Mouse (Mus musculus) midbrain, embryonic 12.5 days (tissue): ENCODE results near the gene Gm43517. TPM values are rescaled to one million over a fixed set of nuclear protein-coding genes. Genes with fewer than 3 reads are reported as not detected.
A peak's percentile ranks its signal among the peaks of the same experiment; 100 is the strongest.

Experiments
- ATAC-seq: fragments of 200-750 bp; cut with Nextera tagmentation; 2 replicates; pipeline ENCODE4 v1.8.0; 2017; ENCODE audit warnings: low read depth, moderate TSS enrichment, moderate library complexity; ENCODE audit not compliant: low FRiP score
- H3K27ac ChIP-seq: fragments of 300-500 bp; sonication (generic); replicated peaks from 2 replicates; pipeline ENCODE4 v1.5.1; 2016; ENCODE audit warnings: mild to moderate bottlenecking
- H3K27me3 ChIP-seq: fragments of 300-500 bp; sonication (generic); 2 replicates; pipeline ENCODE4 v1.6.1; 2016; ENCODE audit warnings: mild to moderate bottlenecking
- H3K36me3 ChIP-seq: fragments of 300-500 bp; sonication (generic); 2 replicates; pipeline ENCODE4 v1.6.1; 2016
- H3K4me1 ChIP-seq: fragments of 300-500 bp; sonication (generic); 2 replicates; pipeline ENCODE4 v1.6.1; 2016
- H3K4me2 ChIP-seq: fragments of 300-500 bp; sonication (generic); replicated peaks from 2 replicates; pipeline ENCODE4 v1.6.1; 2016; ENCODE audit warnings: mild to moderate bottlenecking, moderate library complexity
- H3K4me3 ChIP-seq: fragments of 300-500 bp; sonication (generic); 2 replicates; pipeline ENCODE4 v1.5.1; 2016; ENCODE audit warnings: mild to moderate bottlenecking
- H3K9ac ChIP-seq: fragments of 300-500 bp; sonication (generic); replicated peaks from 2 replicates; pipeline ENCODE4 v1.6.1; 2016; ENCODE audit warnings: mild to moderate bottlenecking, moderate library complexity
- H3K9me3 ChIP-seq: fragments of 300-500 bp; sonication (generic); 2 replicates; pipeline ENCODE4 v1.6.1; 2016; ENCODE audit warnings: mild to moderate bottlenecking
- WGBS: fragments of 180-500 bp; shearing (Covaris S2); methylation state at CpG from one replicate; pipeline ENCODE4 v1.1.7; 2016; 5-methylcytosine and 5-hydroxymethylcytosine counted together
- polyA plus RNA-seq: library from polyadenylated mRNA; unstranded; fragments of >200 nt; fragmentation: Nextera tagmentation; extraction: Ambion mirVana; gene quantifications from 2 replicates; pipeline ENCODE4 v1.2.1, GENCODE M21; 2016

The Gm43517 gene
- polyA plus RNA-seq, 1 experiment from 2014 or later, result 0.28 TPM

DNA sequence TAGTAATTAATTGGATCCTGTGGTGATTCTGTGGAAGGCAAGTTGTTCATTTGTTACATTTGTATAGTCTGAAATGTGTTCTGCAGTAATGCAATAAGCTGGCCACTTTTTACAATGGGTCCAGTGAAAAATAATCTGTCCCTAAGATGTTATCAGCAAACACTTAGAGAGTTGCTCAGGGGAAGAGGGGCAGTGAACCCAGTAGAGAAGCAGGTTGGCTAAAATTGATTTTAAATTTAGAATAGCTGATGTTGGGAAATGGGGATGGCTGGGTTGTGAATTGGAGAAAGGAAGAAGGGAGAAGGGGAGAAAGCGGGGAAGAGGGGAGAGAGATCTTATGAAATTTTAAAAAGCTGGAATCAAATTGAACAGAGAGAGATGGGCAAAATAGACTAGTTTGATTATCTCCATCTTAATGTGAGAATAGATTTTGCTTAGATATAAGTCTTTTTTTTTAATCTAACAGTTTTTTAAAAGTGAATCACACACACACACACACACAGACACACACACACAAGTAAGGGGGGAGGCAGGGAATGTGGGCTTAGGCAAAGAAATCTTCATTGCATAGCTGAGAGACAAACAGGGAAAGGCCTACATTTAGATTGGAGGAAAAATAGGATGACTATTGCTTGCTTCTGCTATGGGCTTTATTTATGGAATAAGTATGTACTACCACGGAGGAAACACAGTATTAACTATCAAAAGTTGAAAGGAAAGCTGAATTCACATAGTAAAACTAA is 3.1 kb downstream of the Gm43517 start:
- WGBS, result 7% methylated on average over 2 of the region's 2 CpGs
- Histone ChIP-seq H3K9me3 (no peaks in the 10 kb centered on the region), H3K9ac (no peak overlapping the region), H3K27ac (no peak overlapping the region), H3K27me3 (peaks cover 66% of the 10 kb centered on the region), H3K4me2 (no peak overlapping the region), H3K36me3 (no peaks in the 10 kb centered on the region), H3K4me1 (peaks cover 6% of the 10 kb centered on the region; the same call in 1 of the 2 replicates), H3K4me3 (peak overlapping the region; percentile 7; the same call in 1 of the 2 replicates)
- ATAC-seq, result no peak

GRCm38 (mm10) chr12:49389666-49390065 is 4.7 kb downstream of the Gm43517 start:
- Histone ChIP-seq H3K4me3 (no peak overlapping the region), H3K9ac (no peak overlapping the region)
- no peak for ATAC-seq

DNA sequence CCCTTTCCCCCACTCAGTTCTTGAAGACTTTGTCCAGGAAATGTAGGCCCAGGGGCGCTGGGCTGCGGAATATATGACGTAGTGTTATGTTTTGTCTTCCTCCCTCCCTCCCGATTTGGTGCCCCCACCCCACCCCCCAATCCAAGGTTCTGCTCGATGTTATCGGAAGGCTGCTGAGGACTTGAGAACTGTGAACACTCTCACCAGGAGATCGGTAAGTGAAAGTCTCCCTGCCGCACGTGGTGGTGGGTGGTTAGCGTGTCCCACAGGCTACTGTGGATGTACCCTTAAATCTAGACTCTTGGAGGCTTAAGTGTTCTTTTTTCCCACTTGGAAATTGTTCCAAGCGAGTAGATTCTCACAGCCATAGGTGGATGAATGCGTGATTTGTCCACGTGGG is 5.3 kb downstream of the Gm43517 start:
- Histone ChIP-seq H3K9me3 (no peaks in the 10 kb centered on the region), H3K9ac (no peak overlapping the region), H3K4me3 (peak overlapping the region; percentile 13; the same call in 1 of the 2 replicates), H3K4me2 (no peak overlapping the region), H3K27me3 (peaks cover 59% of the 10 kb centered on the region), H3K36me3 (no peaks in the 10 kb centered on the region), H3K4me1 (no peaks in the 10 kb centered on the region), H3K27ac (no peak overlapping the region)
- no peak for ATAC-seq
- WGBS, result 2% methylated on average over 13 of the region's 13 CpGs

More at GRCm38 (mm10) chr12:49389666-49390065, 4.7 kb downstream of the Gm43517 start:
- Histone ChIP-seq H3K4me2 (no peak overlapping the region), H3K4me1 (no peaks in the 10 kb centered on the region; the same call in 1 of the 2 replicates), H3K36me3 (no peaks in the 10 kb centered on the region), H3K9me3 (no peaks in the 10 kb centered on the region), H3K27ac (no peak overlapping the region), H3K27me3 (peaks cover 59% of the 10 kb centered on the region)
- WGBS, result 4% methylated on average over 5 of the region's 5 CpGs

DNA sequence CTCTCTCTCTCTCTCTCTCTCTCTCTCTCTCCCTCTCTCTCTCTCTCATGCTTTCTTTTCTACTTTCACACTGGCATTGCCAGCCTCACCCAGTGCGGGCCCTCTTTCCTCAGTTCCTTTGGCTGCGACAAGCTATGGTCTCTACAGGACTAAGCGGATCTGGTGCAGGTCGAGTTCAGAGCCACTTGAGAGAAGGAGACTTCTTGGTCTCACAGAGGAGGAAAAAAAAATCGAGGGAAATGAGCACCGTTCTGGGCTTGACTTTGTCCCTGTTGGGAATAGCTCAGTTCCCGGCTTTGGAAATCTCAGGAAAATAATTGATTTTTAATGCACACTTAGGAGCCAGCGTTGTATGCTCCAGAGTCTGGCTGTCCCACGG is 5.9 kb downstream of the Gm43517 start:
- Histone ChIP-seq H3K4me3 (peak overlapping the region; percentile 28), H3K27me3 (peaks cover 53% of the 10 kb centered on the region), H3K27ac (no peak overlapping the region), H3K9ac (no peak overlapping the region; the same call in 1 of the 2 replicates), H3K4me1 (no peaks in the 10 kb centered on the region), H3K4me2 (peak overlapping the region; percentile 49), H3K36me3 (no peaks in the 10 kb centered on the region), H3K9me3 (no peaks in the 10 kb centered on the region)
- ATAC-seq, result peak; percentile 5; the same call in 1 of the 2 replicates
- 1% methylated on average over 9 of the region's 9 CpGs for WGBS

GRCm38 (mm10) chr12:49391305-49392040 is 6.5 kb downstream of the Gm43517 start:
- H3K4me3 ChIP-seq, result peak overlapping the region; percentile 28
- no peaks in the 10 kb centered on the region for H3K9me3 ChIP-seq
- peak; percentile 97 for ATAC-seq
- peaks cover 50% of the 10 kb centered on the region for H3K27me3 ChIP-seq
- H3K27ac ChIP-seq, result no peak overlapping the region
- no peaks in the 10 kb centered on the region for H3K36me3 ChIP-seq
- WGBS, result 1% methylated on average over 42 of the region's 42 CpGs
- H3K4me1 ChIP-seq, result no peaks in the 10 kb centered on the region
- peak overlapping the region; percentile 49 for H3K4me2 ChIP-seq
- H3K9ac ChIP-seq, result no peak overlapping the region; the same call in 1 of the 2 replicates

- Histone ChIP-seq H3K4me3 (peak overlapping the region; percentile 28; the same call in 1 of the 2 replicates), H3K4me2 (peak overlapping the region; percentile 49), H3K27ac (no peak overlapping the region), H3K36me3 (no peaks in the 10 kb centered on the region), H3K27me3 (peaks cover 54% of the 10 kb centered on the region), H3K4me1 (no peaks in the 10 kb centered on the region), H3K9ac (no peak overlapping the region), H3K9me3 (no peaks in the 10 kb centered on the region)
- WGBS, result 2% methylated on average over 10 of the region's 10 CpGs
- ATAC-seq, result no peak
Observed at GRCm38 (mm10) chr12:49392041-49392390, 7.0 kb downstream of the Gm43517 start.

GRCm38 (mm10) chr12:49392876-49393275 is 7.9 kb downstream of the Gm43517 start:
- H3K4me3 ChIP-seq, result no peak overlapping the region
- peaks cover 58% of the 10 kb centered on the region for H3K27me3 ChIP-seq
- H3K27ac ChIP-seq, result no peak overlapping the region
- ATAC-seq, result no peak
- no peaks in the 10 kb centered on the region for H3K4me1 ChIP-seq
- H3K9me3 ChIP-seq, result no peaks in the 10 kb centered on the region
- no peak overlapping the region for H3K4me2 ChIP-seq
- 4% methylated on average over 5 of the region's 5 CpGs for WGBS
- H3K9ac ChIP-seq, result no peak overlapping the region
- H3K36me3 ChIP-seq, result no peaks in the 10 kb centered on the region

DNA sequence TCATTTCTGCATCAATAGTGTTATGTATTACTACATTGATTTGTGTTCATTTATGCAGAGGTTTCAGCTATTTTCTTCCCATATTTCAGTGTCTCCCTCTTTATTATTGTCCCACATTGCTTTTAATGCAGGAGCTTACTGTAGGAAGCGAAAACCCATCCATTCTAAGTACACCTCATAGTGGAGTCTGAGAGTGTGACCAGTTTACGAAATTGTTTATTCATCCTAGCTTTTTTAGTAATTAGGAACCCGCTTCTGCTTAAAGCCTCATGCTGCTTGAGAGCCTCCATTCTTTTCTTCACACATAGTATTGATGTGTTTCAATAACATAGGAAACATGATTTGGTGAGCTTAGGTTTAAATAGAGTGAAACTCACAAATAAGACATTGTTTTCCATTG is 8.7 kb downstream of the Gm43517 start:
- 12% methylated on average over 3 of the region's 3 CpGs for WGBS
- Histone ChIP-seq H3K4me1 (no peaks in the 10 kb centered on the region), H3K36me3 (no peaks in the 10 kb centered on the region), H3K27ac (no peak overlapping the region), H3K27me3 (peaks cover 61% of the 10 kb centered on the region), H3K9me3 (no peaks in the 10 kb centered on the region), H3K4me2 (no peak overlapping the region), H3K9ac (no peak overlapping the region), H3K4me3 (no peak overlapping the region)
- ATAC-seq, result no peak

GRCm38 (mm10) chr12:49394181-49394580 is 9.2 kb downstream of the Gm43517 start:
- no peak overlapping the region for H3K4me3 ChIP-seq
- no peak overlapping the region for H3K27ac ChIP-seq
- WGBS, result 11% methylated on average over 1 of the region's 1 CpGs
- no peaks in the 10 kb centered on the region for H3K9me3 ChIP-seq
- H3K27me3 ChIP-seq, result peaks cover 63% of the 10 kb centered on the region
- H3K4me2 ChIP-seq, result no peak overlapping the region
- H3K36me3 ChIP-seq, result no peaks in the 10 kb centered on the region
- H3K9ac ChIP-seq, result no peak overlapping the region
- H3K4me1 ChIP-seq, result no peaks in the 10 kb centered on the region
- ATAC-seq, result no peak

- H3K9me3 ChIP-seq, result no peaks in the 10 kb centered on the region
- H3K9ac ChIP-seq, result no peak overlapping the region
- H3K4me3 ChIP-seq, result no peak overlapping the region
- H3K27me3 ChIP-seq, result peaks cover 61% of the 10 kb centered on the region
- no peaks in the 10 kb centered on the region for H3K36me3 ChIP-seq
- WGBS, result 1% methylated on average over 17 of the region's 17 CpGs
- no peak overlapping the region for H3K4me2 ChIP-seq
- no peak overlapping the region for H3K27ac ChIP-seq
- no peaks in the 10 kb centered on the region for H3K4me1 ChIP-seq
- ATAC-seq, result no peak
Observed at GRCm38 (mm10) chr12:49394836-49395235, 9.9 kb downstream of the Gm43517 start.

- H3K4me1 ChIP-seq, result peaks cover 2% of the 10 kb centered on the region; the same call in 1 of the 2 replicates
- H3K9ac ChIP-seq, result no peak overlapping the region
- no peak overlapping the region for H3K27ac ChIP-seq
- H3K36me3 ChIP-seq, result no peaks in the 10 kb centered on the region
- ATAC-seq, result no peak
- H3K27me3 ChIP-seq, result peaks cover 62% of the 10 kb centered on the region
- no peak overlapping the region for H3K4me2 ChIP-seq
- WGBS, result 10% methylated on average over 2 of the region's 2 CpGs
- no peak overlapping the region for H3K4me3 ChIP-seq
- no peaks in the 10 kb centered on the region for H3K9me3 ChIP-seq
Observed at GRCm38 (mm10) chr12:49395969-49396368, 11.0 kb downstream of the Gm43517 start.

- no peak for ATAC-seq
- H3K27me3 ChIP-seq, result peaks cover 62% of the 10 kb centered on the region
- H3K4me1 ChIP-seq, result peaks cover 9% of the 10 kb centered on the region; the same call in 1 of the 2 replicates
- H3K9me3 ChIP-seq, result no peaks in the 10 kb centered on the region
- H3K9ac ChIP-seq, result no peak overlapping the region
- 25% methylated on average over 1 of the region's 1 CpGs for WGBS
- H3K4me3 ChIP-seq, result no peak overlapping the region
- no peak overlapping the region for H3K27ac ChIP-seq
- H3K36me3 ChIP-seq, result no peaks in the 10 kb centered on the region
- no peak overlapping the region for H3K4me2 ChIP-seq
Observed at GRCm38 (mm10) chr12:49396776-49397175, 11.8 kb downstream of the Gm43517 start.
